Mouse (Mus musculus) small intestine, adult 2 months (tissue): ENCODE measurements around the gene Gm10577. TPM values are rescaled to one million over a fixed set of nuclear protein-coding genes. Genes with fewer than 3 reads are reported as not detected.

ENCODE experiments used
- H3K27ac ChIP-seq: fragments of 200-500 bp; 2 replicates; pipeline ENCODE4 v1.5.1; 2012; ENCODE audit warnings: low read depth, low read length, control low read depth, inconsistent platforms; ENCODE audit not compliant: insufficient read depth
- H3K27me3 ChIP-seq: fragments of 200-500 bp; 2 replicates; pipeline ENCODE4 v1.6.1; 2012; ENCODE audit warnings: mild to moderate bottlenecking, moderate library complexity, low read length, inconsistent platforms; ENCODE audit not compliant: control insufficient read depth, insufficient read depth
- H3K36me3 ChIP-seq: fragments of 200-500 bp; 2 replicates; pipeline ENCODE4 v1.6.1; 2012; ENCODE audit warnings: mild to moderate bottlenecking, low read length, control low read depth, inconsistent platforms; ENCODE audit not compliant: control insufficient read depth, insufficient read depth
- H3K4me1 ChIP-seq: fragments of 200-500 bp; 2 replicates; pipeline ENCODE4 v1.6.1; 2012; ENCODE audit warnings: low read length, inconsistent platforms, mixed read lengths; ENCODE audit not compliant: control insufficient read depth, insufficient read depth, insufficient read length
- H3K4me3 ChIP-seq: fragments of 200-500 bp; 2 replicates; pipeline ENCODE4 v1.5.1; 2012; ENCODE audit warnings: low read depth, mild to moderate bottlenecking, control low read depth, inconsistent platforms, low read length, moderate library complexity
- CTCF ChIP-seq: fragments of 200-500 bp; IDR thresholded peaks from 2 replicates; pipeline ENCODE4 v1.5.1; 2012; ENCODE audit warnings: low read depth, mild to moderate bottlenecking, control low read depth, inconsistent platforms, low read length, moderate library complexity, mixed read lengths; ENCODE audit not compliant: insufficient replicate concordance, insufficient read length; ENCODE audit errors: extremely low read depth
- POLR2A ChIP-seq: fragments of 200-500 bp; IDR thresholded peaks from 2 replicates; pipeline ENCODE4 v1.6.1; 2012; ENCODE audit warnings: low read depth, mild to moderate bottlenecking, control low read depth, inconsistent platforms, low read length, moderate library complexity
- WGBS: fragments of 180-500 bp; shearing (Covaris S2); methylation state at CpG from one replicate; pipeline ENCODE4 v1.1.7; 2018; 5-methylcytosine and 5-hydroxymethylcytosine counted together
- polyA plus RNA-seq: library from polyadenylated mRNA; depleted of rRNA; stranded (reverse); fragments of >200 nt; gene quantifications from 2 replicates; pipeline ENCODE4 v1.2.3, GENCODE M21; 2012

Gene Gm10577
- polyA plus RNA-seq, 1 experiment = not detected

GRCm38 (mm10) chr4:100995617-100996016, 24.9 kb downstream of the Gm10577 start:
- Histone ChIP-seq H3K36me3 (peaks cover 14% of the 10 kb centered on the region), H3K4me3 (no peak overlapping the region), H3K27ac (no peak overlapping the region), H3K27me3 (no peaks in the 10 kb centered on the region), H3K4me1 (no peaks in the 10 kb centered on the region)
- no peak for TF ChIP-seq CTCF
- no peak for TF ChIP-seq POLR2A
- 84% methylated on average over 5 of the region's 5 CpGs for WGBS

DNA sequence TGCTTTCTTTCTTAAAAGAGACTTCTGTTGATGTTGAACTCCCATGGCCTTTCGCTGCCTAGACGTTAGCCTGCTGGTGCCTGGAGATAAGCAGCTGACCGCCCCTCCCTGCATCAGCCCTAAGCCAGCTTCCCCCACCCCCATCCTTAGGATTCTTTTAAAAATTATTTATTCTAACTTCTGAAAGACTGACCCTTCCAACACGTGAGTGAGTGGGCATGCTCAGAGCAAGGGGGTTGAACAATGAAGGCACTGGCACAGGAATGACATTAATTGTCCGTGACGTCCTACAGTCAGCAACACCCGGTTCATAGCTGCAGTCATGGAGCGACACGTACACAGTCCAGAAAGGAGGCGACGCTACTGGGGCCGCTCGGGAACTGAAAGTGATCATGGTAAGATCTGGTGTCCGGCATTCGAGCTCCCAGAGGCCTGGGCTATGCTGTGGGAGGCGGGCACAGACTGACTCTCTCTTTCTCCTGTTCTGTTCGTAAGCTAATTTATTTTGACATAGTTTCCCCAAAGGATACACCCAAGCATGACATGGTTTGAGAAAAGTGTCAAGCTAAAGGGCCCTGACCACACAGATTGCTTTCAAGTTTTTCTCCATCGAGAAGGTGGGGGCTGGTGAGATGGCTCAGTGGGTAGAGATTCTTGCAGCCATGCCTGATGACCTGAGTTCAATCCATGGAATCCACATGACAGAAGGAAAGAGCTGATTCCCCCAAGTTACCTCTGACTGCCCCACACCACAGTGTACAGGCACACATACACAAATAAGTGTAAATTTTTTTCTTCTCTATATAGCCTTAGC, 25.8 kb downstream of the Gm10577 start:
- WGBS = 80% methylated on average over 18 of the region's 18 CpGs
- Histone ChIP-seq H3K27me3 (no peaks in the 10 kb centered on the region), H3K36me3 (peaks cover 19% of the 10 kb centered on the region)

GRCm38 (mm10) chr4:100992086-100992485, 28.4 kb downstream of the Gm10577 start:
- Histone ChIP-seq H3K4me3 (no peak overlapping the region), H3K27me3 (no peaks in the 10 kb centered on the region), H3K27ac (no peak overlapping the region), H3K36me3 (peaks cover 23% of the 10 kb centered on the region), H3K4me1 (no peaks in the 10 kb centered on the region)
- WGBS = 89% methylated on average over 6 of the region's 6 CpGs
- TF ChIP-seq POLR2A (no peak), CTCF (no peak)

More for the DNA sequence above, 25.8 kb downstream of the Gm10577 start:
- TF ChIP-seq CTCF = no peak
- TF ChIP-seq POLR2A = no peak
- Histone ChIP-seq H3K27ac (no peak overlapping the region), H3K4me3 (no peak overlapping the region), H3K4me1 (no peaks in the 10 kb centered on the region)

DNA sequence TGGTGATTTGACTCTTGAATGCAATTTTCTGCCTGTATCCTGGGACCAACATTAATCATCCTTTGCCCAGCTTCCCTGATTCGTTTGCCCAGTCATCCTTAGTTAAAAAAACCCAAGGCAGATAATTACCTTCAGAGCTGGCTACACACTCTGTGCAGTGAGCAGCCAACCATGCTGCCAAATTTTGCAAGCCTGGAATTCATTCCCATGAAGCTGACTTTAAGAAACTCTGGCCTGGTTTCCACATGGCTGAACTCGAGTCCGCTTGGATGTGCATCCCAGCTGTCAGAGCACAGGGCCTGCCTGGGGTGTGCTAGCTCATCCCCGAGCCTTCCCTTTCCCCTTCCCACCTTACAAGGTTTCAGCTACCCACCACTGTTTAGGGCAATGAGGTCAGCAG, 29.5 kb downstream of the Gm10577 start:
- peaks cover 25% of the 10 kb centered on the region for H3K36me3 ChIP-seq
- WGBS = 77% methylated on average over 4 of the region's 4 CpGs
- TF ChIP-seq POLR2A = no peak
- TF ChIP-seq CTCF = no peak

GRCm38 (mm10) chr4:100988231-100988799, 32.2 kb downstream of the Gm10577 start:
- no peak for TF ChIP-seq CTCF
- no peak for TF ChIP-seq POLR2A
- H3K36me3 ChIP-seq = peaks cover 14% of the 10 kb centered on the region; the same call in 1 of the 2 replicates

More for the DNA sequence above, 29.5 kb downstream of the Gm10577 start:
- no peak overlapping the region for H3K4me3 ChIP-seq
- no peaks in the 10 kb centered on the region for H3K4me1 ChIP-seq
- H3K27me3 ChIP-seq = no peaks in the 10 kb centered on the region
- H3K27ac ChIP-seq = no peak overlapping the region

DNA sequence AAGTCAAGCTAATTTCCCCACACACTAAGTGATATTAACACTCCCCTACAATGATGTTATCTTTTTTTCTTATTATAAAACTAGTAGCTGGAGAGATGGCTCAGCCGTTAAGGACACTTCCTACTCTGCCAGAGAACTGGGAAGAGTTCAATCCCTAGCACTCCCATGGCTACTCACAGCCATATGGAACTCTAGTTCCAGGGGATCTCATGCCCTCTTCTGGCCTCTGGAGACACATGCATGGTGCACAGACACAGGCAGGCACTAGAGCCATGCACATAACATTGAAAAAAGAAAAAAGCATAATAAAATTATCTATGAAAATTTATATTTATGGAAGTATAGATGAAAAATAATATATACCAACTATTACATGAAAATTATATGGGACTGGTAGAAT, 33.3 kb downstream of the Gm10577 start:
- TF ChIP-seq CTCF (peak; percentile 18; the same call in 1 of the 2 replicates), POLR2A (no peak)
- Histone ChIP-seq H3K4me3 (no peak overlapping the region), H3K27me3 (no peaks in the 10 kb centered on the region), H3K4me1 (no peaks in the 10 kb centered on the region), H3K36me3 (peaks cover 13% of the 10 kb centered on the region; the same call in 1 of the 2 replicates), H3K27ac (no peak overlapping the region)
- 72% methylated on average over 1 of the region's 1 CpGs for WGBS

More at GRCm38 (mm10) chr4:100988231-100988799, 32.2 kb downstream of the Gm10577 start:
- no peak overlapping the region for H3K4me3 ChIP-seq
- 82% methylated on average over 8 of the region's 8 CpGs for WGBS
- no peak overlapping the region for H3K27ac ChIP-seq
- H3K27me3 ChIP-seq = no peaks in the 10 kb centered on the region
- no peaks in the 10 kb centered on the region for H3K4me1 ChIP-seq

DNA sequence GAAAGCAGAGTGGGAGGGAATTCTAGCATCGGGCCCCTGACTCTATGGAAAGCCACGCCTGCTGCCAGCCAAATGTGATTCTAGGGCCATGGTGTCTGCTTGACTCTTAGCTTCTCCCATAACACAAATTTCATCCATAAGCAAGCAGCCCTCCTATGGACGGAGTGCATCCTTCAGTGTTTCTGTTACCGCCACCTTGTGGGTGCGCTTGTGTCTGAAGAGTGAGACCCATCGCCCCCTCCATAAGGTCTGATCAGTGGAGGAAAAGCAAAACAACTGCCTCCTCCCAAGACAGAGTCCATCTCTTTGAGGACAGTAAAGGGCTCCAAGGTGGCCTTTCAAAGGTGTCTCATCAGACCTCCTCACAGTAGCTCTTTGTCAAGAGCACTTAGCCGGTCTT, 43.0 kb downstream of the Gm10577 start:
- no peak for TF ChIP-seq POLR2A
- no peaks in the 10 kb centered on the region for H3K4me1 ChIP-seq
- H3K4me3 ChIP-seq = no peak overlapping the region
- no peaks in the 10 kb centered on the region for H3K27me3 ChIP-seq
- H3K27ac ChIP-seq = no peak overlapping the region
- peaks cover 14% of the 10 kb centered on the region for H3K36me3 ChIP-seq
- WGBS = 90% methylated on average over 7 of the region's 7 CpGs
